10 mouse cellular contexts compared by ENCODE assay signal in genomic region chr2:120561524-120561923, GRCm38 (mm10).
"Had no signal": no experiment of that assay in that cellular context is flagged by ENCODE, and none has a peak within 500 bp of the region (broad histone marks: within the 10 kb centered on the region; RNA-seq: fewer than 3 reads in every experiment).

No protein-coding gene starts in this region.

- H3K27ac ChIP-seq: limb, embryonic 12.5 days; midbrain, embryonic 13.5 days; neural tube, embryonic 13.5 days had no signal

- H3K9ac ChIP-seq: limb, embryonic 12.5 days; midbrain, embryonic 13.5 days; neural tube, embryonic 13.5 days had no signal

- H3K27me3 ChIP-seq: limb, embryonic 12.5 days; midbrain, embryonic 13.5 days; neural tube, embryonic 13.5 days had no signal

- H3K9me3 ChIP-seq: limb, embryonic 12.5 days; midbrain, embryonic 13.5 days; neural tube, embryonic 13.5 days had no signal

- H3K4me2 ChIP-seq: limb, embryonic 12.5 days; midbrain, embryonic 13.5 days; neural tube, embryonic 13.5 days had no signal

- H3K36me3 ChIP-seq: neural tube, embryonic 13.5 days had no signal

- H3K4me3 ChIP-seq: limb, embryonic 12.5 days; midbrain, embryonic 13.5 days; neural tube, embryonic 13.5 days had no signal

- DNase-seq: kidney, adult 18-20 months; kidney, postnatal 14 days; liver; retina, postnatal 1 day; right cerebral cortex, postnatal 4 days; spleen, adult 18-20 months; thymus, adult 18-20 months had no signal

- ATAC-seq: midbrain, embryonic 13.5 days had no signal
